Comparison of ENCODE assay signal across 12 mouse cellular contexts in genomic region chr9:45549796-45550195, GRCm38 (mm10).
A peak's percentile ranks its signal among the peaks of the same experiment; 100 is the strongest.
DNase-seq lines count a peak whose midpoint lies in the region; ATAC-seq and TF ChIP-seq lines count a peak whose summit lies in the region.
"Had no signal": no experiment of that assay in that cellular context is flagged by ENCODE, and none has a peak within 500 bp of the region (broad histone marks: within the 10 kb centered on the region; RNA-seq: fewer than 3 reads in every experiment).

No protein-coding gene starts in this region.

- no peak overlapping the region for H3K4me3 ChIP-seq in neural tube, embryonic 13.5 days
- H3K4me3 ChIP-seq in forebrain, embryonic 16.5 days (replicated peaks; ENCODE audit: low read length): no peak overlapping the region
- no peak overlapping the region for H3K4me3 ChIP-seq in midbrain, embryonic 13.5 days (replicated peaks)
- no peak overlapping the region for H3K4me3 ChIP-seq in lung, adult 2 months (replicated peaks; ENCODE audit: extremely low read depth, low read depth, low read length)
- H3K4me3 ChIP-seq: heart, embryonic 15.5 days had no signal

- H3K9me3 ChIP-seq in neural tube, embryonic 13.5 days: no peaks in the 10 kb centered on the region
- no peaks in the 10 kb centered on the region for H3K9me3 ChIP-seq in forebrain, embryonic 16.5 days (ENCODE audit: control insufficient read depth, low read length)
- H3K9me3 ChIP-seq in midbrain, embryonic 13.5 days: no peaks in the 10 kb centered on the region
- H3K9me3 ChIP-seq: heart, embryonic 15.5 days had no signal

- no peak for TF ChIP-seq CTCF in lung, adult 2 months (IDR thresholded peaks at IDR 0.05; ENCODE audit: insufficient read depth, low read length)

- ATAC-seq in neural tube, embryonic 13.5 days (ENCODE audit: low read depth): no peak
- ATAC-seq in forebrain, embryonic 16.5 days: peak; percentile 21
- peak; percentile 40; the same call in 1 of the 2 replicates for ATAC-seq in midbrain, embryonic 13.5 days

- H3K27ac ChIP-seq in neural tube, embryonic 13.5 days (replicated peaks): peak overlapping the region; percentile 82
- peak overlapping the region; percentile 90 for H3K27ac ChIP-seq in forebrain, embryonic 16.5 days (ENCODE audit: low read length)
- peak overlapping the region; percentile 75 for H3K27ac ChIP-seq in midbrain, embryonic 13.5 days
- H3K27ac ChIP-seq: heart, embryonic 15.5 days; macrophage had no signal

- no peak overlapping the region for H3K9ac ChIP-seq in neural tube, embryonic 13.5 days
- H3K9ac ChIP-seq in forebrain, embryonic 16.5 days (replicated peaks; ENCODE audit: low read depth, low read length): no peak overlapping the region
- H3K9ac ChIP-seq in midbrain, embryonic 13.5 days (replicated peaks): no peak overlapping the region
- H3K9ac ChIP-seq: heart, embryonic 15.5 days had no signal

- H3K27me3 ChIP-seq in neural tube, embryonic 13.5 days: no peaks in the 10 kb centered on the region
- H3K27me3 ChIP-seq in forebrain, embryonic 16.5 days (replicated peaks; ENCODE audit: control insufficient read depth, insufficient read depth, low read length): no peaks in the 10 kb centered on the region
- no peaks in the 10 kb centered on the region for H3K27me3 ChIP-seq in midbrain, embryonic 13.5 days

- no peak for DNase-seq in neural tube, embryonic 10.5 days (ENCODE audit: extremely low spot score, low spot score)
- DNase-seq in lung, adult 2 months: no peak
- DNase-seq in heart, adult 8-10 months (ENCODE audit: low spot score): no peak
- no peak for DNase-seq in T-cell, adult 2 months (ENCODE audit: low spot score)
- DNase-seq: adrenal gland, postnatal 14 days; heart, adult 11 months; kidney, adult 8-10 months had no signal

- H3K4me1 ChIP-seq in neural tube, embryonic 13.5 days (replicated peaks): peaks cover 65% of the 10 kb centered on the region
- peaks cover 34% of the 10 kb centered on the region for H3K4me1 ChIP-seq in forebrain, embryonic 16.5 days (replicated peaks; ENCODE audit: control insufficient read depth, insufficient read depth, low read length)
- peaks cover 53% of the 10 kb centered on the region for H3K4me1 ChIP-seq in midbrain, embryonic 13.5 days (replicated peaks)
- no peaks in the 10 kb centered on the region for H3K4me1 ChIP-seq in lung, adult 2 months (ENCODE audit: control insufficient read depth, insufficient read depth, low read length)
- H3K4me1 ChIP-seq: heart, embryonic 15.5 days had no signal

- WGBS in neural tube, embryonic 13.5 days: 18% methylated on average over 5 of the region's 5 CpGs
- 16% methylated on average over 5 of the region's 5 CpGs for WGBS in forebrain, embryonic 16.5 days
- 21% methylated on average over 5 of the region's 5 CpGs for WGBS in midbrain, embryonic 13.5 days
- 58% methylated on average over 5 of the region's 5 CpGs for WGBS in lung, adult 2 months

- no peak for TF ChIP-seq POLR2A in lung, adult 2 months (IDR thresholded peaks at IDR 0.05; ENCODE audit: borderline replicate concordance, extremely low read depth, low read depth, low read length)

- H3K36me3 ChIP-seq in neural tube, embryonic 13.5 days: no peaks in the 10 kb centered on the region
- no peaks in the 10 kb centered on the region for H3K36me3 ChIP-seq in forebrain, embryonic 16.5 days (ENCODE audit: control insufficient read depth, insufficient read depth)
- no peaks in the 10 kb centered on the region for H3K36me3 ChIP-seq in midbrain, embryonic 13.5 days
- H3K36me3 ChIP-seq: heart, embryonic 15.5 days had no signal

- no peak overlapping the region for H3K4me2 ChIP-seq in neural tube, embryonic 13.5 days
- no peak overlapping the region for H3K4me2 ChIP-seq in forebrain, embryonic 16.5 days (ENCODE audit: low read length)
- no peak overlapping the region for H3K4me2 ChIP-seq in midbrain, embryonic 13.5 days (replicated peaks)
- H3K4me2 ChIP-seq: heart, embryonic 15.5 days had no signal
